Mouse (Mus musculus) liver, postnatal 0 days (tissue): ENCODE data around the gene Bach2.
A peak's percentile ranks its signal among the peaks of the same experiment; 100 is the strongest.

ENCODE experiments used
- CTCF ChIP-seq: sonication (generic); IDR thresholded peaks from 2 replicates; pipeline ENCODE4 v1.5.1; 2016; ENCODE audit warnings: antibody characterized with exemption, low read depth
- EP300 ChIP-seq: IDR thresholded peaks from 2 replicates; pipeline ENCODE4 v1.6.1; 2016; ENCODE audit warnings: antibody characterized with exemption, low read depth, mild to moderate bottlenecking

DNA sequence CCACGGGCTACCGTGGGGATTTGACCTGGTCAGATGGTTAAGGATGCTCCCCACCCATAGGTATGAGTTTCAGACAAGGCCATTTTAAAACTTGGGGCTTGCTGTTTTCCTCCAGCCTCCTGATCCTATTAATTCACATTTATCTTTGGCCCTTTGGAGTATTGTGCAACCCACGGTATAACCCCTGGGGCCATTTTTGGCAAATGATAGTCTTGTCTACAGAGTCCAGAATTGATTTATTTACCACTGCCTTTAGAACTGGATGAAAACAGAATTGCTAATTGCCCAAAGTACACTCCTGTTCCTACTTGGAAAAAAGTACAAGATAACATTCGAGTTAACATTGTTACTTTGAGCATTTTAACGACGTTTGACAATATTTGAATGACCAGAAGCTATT, 7.0 kb downstream of the Bach2 start:
- TF ChIP-seq CTCF = no peak
- TF ChIP-seq EP300 = peak; percentile 52; the same call in 1 of the 2 replicates
